ENCODE assay signal across 8 mouse cellular contexts in genomic region chr7:129653791-129654271, GRCm38 (mm10).
DNase-seq lines count a peak whose midpoint lies in the region; ATAC-seq and TF ChIP-seq lines count a peak whose summit lies in the region.

No protein-coding gene starts in this region.

- no peak overlapping the region for H3K4me3 ChIP-seq in C2C12 (ENCODE audit: insufficient read depth, poor library complexity, severe bottlenecking)
- H3K4me3 ChIP-seq in embryonic facial prominence, embryonic 14.5 days (ENCODE audit: low read depth, low read length), result no peak overlapping the region
- no peak overlapping the region for H3K4me3 ChIP-seq in kidney, embryonic 16.5 days (ENCODE audit: low read length)
- H3K4me3 ChIP-seq in liver, embryonic 11.5 days (ENCODE audit: low read depth, low read length), result no peak overlapping the region
- no peak overlapping the region for H3K4me3 ChIP-seq in stomach, postnatal 0 days (ENCODE audit: low read depth, low read length)

- H3K36me3 ChIP-seq in C2C12 (ENCODE audit: control insufficient read depth, insufficient read depth), result no peaks in the 10 kb centered on the region
- H3K36me3 ChIP-seq in embryonic facial prominence, embryonic 14.5 days (ENCODE audit: control insufficient read depth, insufficient read depth, low read length), result no peaks in the 10 kb centered on the region
- H3K36me3 ChIP-seq in kidney, embryonic 16.5 days (ENCODE audit: insufficient read depth, low read length), result no peaks in the 10 kb centered on the region
- no peaks in the 10 kb centered on the region for H3K36me3 ChIP-seq in liver, embryonic 11.5 days (ENCODE audit: control insufficient read depth, insufficient read depth, low read length)
- H3K36me3 ChIP-seq in stomach, postnatal 0 days (ENCODE audit: control insufficient read depth, insufficient read depth, low read length), result no peaks in the 10 kb centered on the region

- DNase-seq in adrenal gland, postnatal 4 days (ENCODE audit: low spot score in 2 of 2), result peak; percentile 47 to 53
- peak; percentile 77 for DNase-seq in embryonic facial prominence, embryonic 14.5 days (ENCODE audit: low spot score)
- DNase-seq in heart, adult 9 months (ENCODE audit: low spot score in 2 of 2), result peak; percentile 11 to 36
- DNase-seq in liver, embryonic 11.5 days (ENCODE audit: low spot score), result peak; percentile 69
- peak; percentile 95 for DNase-seq in neural tube, embryonic 10.5 days (ENCODE audit: extremely low spot score, low spot score)
- DNase-seq in stomach, postnatal 0 days (ENCODE audit: low spot score), result peak; percentile 90

- H3K9ac ChIP-seq in embryonic facial prominence, embryonic 14.5 days (ENCODE audit: low read depth, low read length), result no peak overlapping the region
- no peak overlapping the region for H3K9ac ChIP-seq in kidney, embryonic 16.5 days (replicated peaks; ENCODE audit: low read length)
- no peak overlapping the region for H3K9ac ChIP-seq in liver, embryonic 11.5 days (ENCODE audit: low read depth, low read length)
- H3K9ac ChIP-seq in stomach, postnatal 0 days (ENCODE audit: low read length), result no peak overlapping the region

- H3K27me3 ChIP-seq in C2C12 (ENCODE audit: control insufficient read depth, insufficient read depth, insufficient read length), result no peaks in the 10 kb centered on the region
- H3K27me3 ChIP-seq in embryonic facial prominence, embryonic 14.5 days (replicated peaks; ENCODE audit: control insufficient read depth, insufficient read depth, low read length), result no peaks in the 10 kb centered on the region
- no peaks in the 10 kb centered on the region for H3K27me3 ChIP-seq in kidney, embryonic 16.5 days (ENCODE audit: insufficient read depth, low read length)
- no peaks in the 10 kb centered on the region for H3K27me3 ChIP-seq in liver, embryonic 11.5 days (replicated peaks; ENCODE audit: control insufficient read depth, insufficient read depth, low read length)
- no peaks in the 10 kb centered on the region for H3K27me3 ChIP-seq in stomach, postnatal 0 days (ENCODE audit: control insufficient read depth, insufficient read depth, low read length)

- 5% methylated on average over 11 of the region's 11 CpGs for WGBS in embryonic facial prominence, embryonic 14.5 days
- 8% methylated on average over 11 of the region's 11 CpGs for WGBS in kidney, embryonic 16.5 days
- 11% methylated on average over 11 of the region's 11 CpGs for WGBS in liver, embryonic 11.5 days
- 9% methylated on average over 11 of the region's 11 CpGs for WGBS in stomach, postnatal 0 days

- H3K27ac ChIP-seq in embryonic facial prominence, embryonic 14.5 days (replicated peaks; ENCODE audit: low read depth, low read length), result no peak overlapping the region
- H3K27ac ChIP-seq in kidney, embryonic 16.5 days (ENCODE audit: low read length), result no peak overlapping the region; the same call in 1 of the 2 replicates
- no peak overlapping the region for H3K27ac ChIP-seq in liver, embryonic 11.5 days (ENCODE audit: low read depth, low read length)
- H3K27ac ChIP-seq in stomach, postnatal 0 days (replicated peaks), result 0 out of 2 replicates have a peak overlapping the region, but pooled peaks have one; percentile 13

- peak; percentile 95 for TF ChIP-seq CTCF in C2C12 (IDR thresholded peaks at IDR 0.05; ENCODE audit: control insufficient read depth, insufficient read depth, insufficient read length)
- TF ChIP-seq CTCF in stomach, postnatal 0 days (IDR thresholded peaks at IDR 0.05; ENCODE audit: low read depth), result peak; percentile 100

- H3K79me3 ChIP-seq in C2C12 (ENCODE audit: low read depth), result no peaks in the 10 kb centered on the region

- no peaks in the 10 kb centered on the region for H3K9me3 ChIP-seq in embryonic facial prominence, embryonic 14.5 days (ENCODE audit: control insufficient read depth, low read length)
- H3K9me3 ChIP-seq in kidney, embryonic 16.5 days (ENCODE audit: low read length), result no peaks in the 10 kb centered on the region
- no peaks in the 10 kb centered on the region for H3K9me3 ChIP-seq in liver, embryonic 11.5 days (ENCODE audit: control insufficient read depth, low read length)
- no peaks in the 10 kb centered on the region for H3K9me3 ChIP-seq in stomach, postnatal 0 days (ENCODE audit: control insufficient read depth, low read length)

- H3K4me2 ChIP-seq in embryonic facial prominence, embryonic 14.5 days (ENCODE audit: low read depth, low read length), result 0 out of 2 replicates have a peak overlapping the region, but pooled peaks have one; percentile 2
- no peak overlapping the region for H3K4me2 ChIP-seq in kidney, embryonic 16.5 days (replicated peaks; ENCODE audit: low read depth, low read length)
- H3K4me2 ChIP-seq in liver, embryonic 11.5 days, result no peak overlapping the region
- no peak overlapping the region for H3K4me2 ChIP-seq in stomach, postnatal 0 days (replicated peaks; ENCODE audit: low read depth)

- ATAC-seq in embryonic facial prominence, embryonic 14.5 days (ENCODE audit: low read depth), result peak; percentile 10; the same call in 1 of the 2 replicates
- ATAC-seq in kidney, embryonic 16.5 days (ENCODE audit: low FRiP score, low TSS enrichment), result peak; percentile 67
- ATAC-seq in liver, embryonic 11.5 days (replicated peaks; ENCODE audit: low FRiP score), result peak; percentile 46; the same call in 1 of the 2 replicates
- peak; percentile 55; the same call in 1 of the 2 replicates for ATAC-seq in stomach, postnatal 0 days (ENCODE audit: low FRiP score, low TSS enrichment)

- H3K79me2 ChIP-seq in C2C12 (ENCODE audit: control insufficient read depth, insufficient read depth), result no peaks in the 10 kb centered on the region

- peaks cover 14% of the 10 kb centered on the region for H3K4me1 ChIP-seq in embryonic facial prominence, embryonic 14.5 days (ENCODE audit: control insufficient read depth, insufficient read depth, low read length)
- H3K4me1 ChIP-seq in kidney, embryonic 16.5 days (ENCODE audit: insufficient read depth, low read length), result peaks cover 15% of the 10 kb centered on the region
- H3K4me1 ChIP-seq in liver, embryonic 11.5 days (replicated peaks; ENCODE audit: control insufficient read depth, insufficient read depth, low read length), result no peaks in the 10 kb centered on the region
- peaks cover 2% of the 10 kb centered on the region; the same call in 1 of the 2 replicates for H3K4me1 ChIP-seq in stomach, postnatal 0 days (replicated peaks; ENCODE audit: control insufficient read depth, insufficient read depth)

- TF ChIP-seq EP300 in stomach, postnatal 0 days (optimal IDR thresholded peaks at IDR 0.05), result no peak

- no peak overlapping the region for H3ac ChIP-seq in C2C12 (ENCODE audit: control insufficient read depth, insufficient read length, low read depth)

TF ChIP-seq in C2C12, 6 proteins besides CTCF, POLR2A, EP300 and RAD21:
- TF ChIP-seq MAX (IDR thresholded peaks at IDR 0.05) (no peak), FOSL1 (IDR thresholded peaks at IDR 0.05; ENCODE audit: insufficient read depth, low read length, poor library complexity, severe bottlenecking) (no peak), MYOD1 (IDR thresholded peaks at IDR 0.05; ENCODE audit: control insufficient read depth, insufficient read length, low read depth) (no peak), CEBPB (IDR thresholded peaks at IDR 0.05; ENCODE audit: low read depth) (no peak), USF1 (IDR thresholded peaks at IDR 0.05; ENCODE audit: low read depth) (no peak), MYOG (IDR thresholded peaks at IDR 0.05; ENCODE audit: control insufficient read depth, extremely low read depth, insufficient read length) (no peak)

Comparison
In these comparisons a context has a peak if more than half of its experiments do, and no peak if none do; other contexts are left out.
1. DNase-seq: peak in every context shown above with its lines; median percentile 95 in neural tube, embryonic 10.5 days; 90 in stomach, postnatal 0 days; 77 in embryonic facial prominence, embryonic 14.5 days; 69 in liver, embryonic 11.5 days; 50 in adrenal gland, postnatal 4 days; 24 in heart, adult 9 months.
2. ATAC-seq: peak in every context shown above with its lines; median percentile 67 in kidney, embryonic 16.5 days; 55 in stomach, postnatal 0 days; 46 in liver, embryonic 11.5 days; 10 in embryonic facial prominence, embryonic 14.5 days.